Mouse (Mus musculus) CH12.LX (cell line): ENCODE measurements around the gene Notch1.

Experiments
- CHD1 ChIP-seq: IDR thresholded peaks from 2 replicates; pipeline ENCODE4 v1.6.1; 2012; ENCODE audit warnings: low read depth, low read length, improper control_type of control experiment, inconsistent platforms
- CTCF ChIP-seq, 2 experiments: IDR thresholded peaks in 1 of 2; conservative IDR thresholded peaks in 1 of 2; 2 replicates each; pipeline ENCODE4 v1.5.1; 2011 to 2012; ENCODE audit warnings: low read depth in 2 of 2, low read length in 2 of 2, improper control_type of control experiment in 1 of 2, inconsistent platforms in 1 of 2, mild to moderate bottlenecking in 1 of 2, moderate library complexity in 1 of 2
- E2F4 ChIP-seq: IDR thresholded peaks from 2 replicates; pipeline ENCODE4 v1.6.1; 2011; ENCODE audit warnings: low read depth, low read length, improper control_type of control experiment; ENCODE audit not compliant: insufficient replicate concordance
- EP300 ChIP-seq: IDR thresholded peaks from 2 replicates; pipeline ENCODE4 v1.6.1; 2011; ENCODE audit warnings: low read length, improper control_type of control experiment
- ETS1 ChIP-seq: conservative IDR thresholded peaks from 2 replicates; pipeline ENCODE4 v1.6.1; 2012; ENCODE audit warnings: low read depth, mild to moderate bottlenecking, inconsistent platforms, low read length, improper control_type of control experiment, moderate library complexity
- POLR2A ChIP-seq: IDR thresholded peaks from 2 replicates; pipeline ENCODE4 v1.6.1; 2011; ENCODE audit warnings: low read depth, mild to moderate bottlenecking, improper control_type of control experiment, low read length
- SIN3A ChIP-seq: IDR thresholded peaks from 2 replicates; pipeline ENCODE4 v1.6.1; 2012; ENCODE audit warnings: low read length, improper control_type of control experiment, inconsistent platforms
- TCF12 ChIP-seq: IDR thresholded peaks from 2 replicates; pipeline ENCODE4 v1.6.1; 2014; ENCODE audit warnings: low read depth, mild to moderate bottlenecking, inconsistent platforms, low read length, improper control_type of control experiment
- ZKSCAN1 ChIP-seq: IDR thresholded peaks from 2 replicates; pipeline ENCODE4 v1.6.1; 2012; ENCODE audit warnings: low read depth, inconsistent platforms, low read length, improper control_type of control experiment, borderline replicate concordance
- ZNF384 ChIP-seq: IDR thresholded peaks from 2 replicates; pipeline ENCODE4 v1.6.1; 2012; ENCODE audit warnings: low read depth, low read length, improper control_type of control experiment, inconsistent platforms

- TF ChIP-seq ETS1 (no peak), POLR2A (no peak), CTCF (conservative IDR thresholded peaks at IDR 0.05 in 1 of 2, IDR thresholded peaks at IDR 0.05 in 1 of 2; ENCODE audit: low read depth in 2 of 2, low read length in 2 of 2) (no peak), CHD1 (no peak), E2F4 (no peak), TCF12 (no peak), ZNF384 (no peak), ZKSCAN1 (no peak), SIN3A (no peak), EP300 (no peak)
These were observed 53.1 kb downstream of the Notch1 start for GRCm38 (mm10) chr2:26463412-26463811.
